Mouse (Mus musculus) lung, embryonic 14.5 days (tissue): ENCODE measurements around the gene Nudt19. TPM values are rescaled to one million over a fixed set of nuclear protein-coding genes. Genes with fewer than 3 reads are reported as not detected.

ENCODE experiments used
- ATAC-seq: fragments of 200-750 bp; cut with Nextera tagmentation; 2 replicates; pipeline ENCODE4 v1.8.0; 2017; ENCODE audit warnings: mild to moderate bottlenecking, moderate TSS enrichment, moderate library complexity; ENCODE audit not compliant: insufficient read depth
- DNase-seq: peaks from one replicate; pipeline ENCODE4 v3.0.0-alpha.2; 2015
- H3K27ac ChIP-seq: fragments of 300-500 bp; sonication (generic); 2 replicates; pipeline ENCODE4 v1.5.1; 2014; ENCODE audit warnings: low read depth, mild to moderate bottlenecking, moderate library complexity
- H3K27me3 ChIP-seq: fragments of 300-500 bp; sonication (generic); 2 replicates; pipeline ENCODE4 v1.6.1; 2014; ENCODE audit warnings: low read length, control low read depth; ENCODE audit not compliant: insufficient read depth
- H3K36me3 ChIP-seq: fragments of 300-500 bp; sonication (generic); 2 replicates; pipeline ENCODE4 v1.6.1; 2014; ENCODE audit warnings: control low read depth; ENCODE audit not compliant: insufficient read depth
- H3K4me1 ChIP-seq: fragments of 300-500 bp; sonication (generic); 2 replicates; pipeline ENCODE4 v1.6.1; 2014; ENCODE audit warnings: antibody characterized with exemption, control low read depth; ENCODE audit not compliant: insufficient read depth
- H3K4me2 ChIP-seq: fragments of 300-500 bp; sonication (generic); 2 replicates; pipeline ENCODE4 v1.6.1; 2014; ENCODE audit warnings: mild to moderate bottlenecking
- H3K4me3 ChIP-seq: fragments of 300-500 bp; sonication (generic); 2 replicates; pipeline ENCODE4 v1.5.1; 2014; ENCODE audit warnings: low read depth, low read length
- H3K9ac ChIP-seq: fragments of 300-500 bp; sonication (generic); 2 replicates; pipeline ENCODE4 v1.6.1; 2014
- H3K9me3 ChIP-seq: fragments of 300-500 bp; sonication (generic); 2 replicates; pipeline ENCODE4 v1.6.1; 2016; ENCODE audit warnings: low read depth, low read length, control low read depth
- CTCF ChIP-seq: IDR thresholded peaks from 2 replicates; pipeline ENCODE4 v1.5.1; 2016; ENCODE audit warnings: antibody characterized with exemption, low read depth
- whole genome bisulfite sequencing: fragments of 180-500 bp; shearing (Covaris S2); extraction: QIAGEN DNeasy Blood & Tissue Kit; methylation state at CpG from one replicate; pipeline ENCODE4 v1.1.7; 2014; 5-methylcytosine and 5-hydroxymethylcytosine counted together
- polyA plus RNA-seq: library from polyadenylated mRNA; unstranded; fragments of >200 nt; fragmentation: Nextera tagmentation; extraction: Ambion mirVana; gene quantifications from 2 replicates; pipeline ENCODE4 v1.2.1, GENCODE M21; 2014

Gene Nudt19
- polyA plus RNA-seq, 1 experiment from 2014 or later = 54.9 TPM

DNA sequence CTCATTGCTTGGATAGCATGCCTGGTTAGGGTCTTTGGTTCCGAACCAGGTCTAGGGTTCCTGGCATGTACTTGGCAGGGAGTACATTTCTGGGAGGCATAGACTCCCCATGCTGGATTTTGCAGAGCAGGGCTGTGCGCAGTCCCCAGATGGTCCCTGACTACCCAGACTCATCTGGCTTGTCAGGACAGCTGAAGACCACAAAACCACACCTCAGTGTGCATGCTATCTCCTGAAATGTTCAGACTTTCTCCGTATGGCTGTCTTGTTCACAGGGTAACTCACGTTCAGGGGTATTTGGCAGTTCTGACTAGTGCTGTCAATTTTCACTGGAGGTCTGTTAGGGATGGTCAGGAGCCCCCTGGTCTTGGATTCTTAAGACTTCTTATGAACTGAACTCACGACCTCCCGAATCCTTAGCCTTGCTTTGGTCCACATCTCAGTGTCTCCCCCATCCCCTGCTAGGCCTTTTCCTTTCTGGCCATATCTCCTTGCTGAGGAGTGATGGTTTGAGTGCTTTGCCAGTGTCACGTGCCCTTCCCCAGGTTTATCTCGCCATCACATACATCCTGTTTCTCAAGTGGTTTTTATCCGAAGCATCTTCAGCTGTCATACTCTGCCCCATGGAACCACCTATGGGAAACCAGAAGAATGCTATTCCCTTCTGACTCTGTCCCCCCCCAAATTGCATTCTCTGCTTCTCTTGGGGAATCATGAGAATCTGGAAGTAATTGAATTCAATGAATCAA, 32.8 kb upstream of the Nudt19 start:
- Histone ChIP-seq H3K9ac (no peak overlapping the region), H3K4me1 (peaks cover 9% of the 10 kb centered on the region), H3K36me3 (peaks cover 19% of the 10 kb centered on the region), H3K27me3 (peaks cover 14% of the 10 kb centered on the region), H3K27ac (no peak overlapping the region), H3K9me3 (no peaks in the 10 kb centered on the region), H3K4me3 (no peak overlapping the region), H3K4me2 (no peak overlapping the region)
- DNase-seq (no peak), ATAC-seq (no peak)
- 75% methylated on average over 9 of the region's 9 CpGs for WGBS
- TF ChIP-seq CTCF = no peak

- 54% methylated on average over 5 of the region's 5 CpGs for WGBS
- H3K4me1 ChIP-seq = peaks cover 9% of the 10 kb centered on the region
Observed at GRCm38 (mm10) chr7:35587728-35588127, 31.6 kb upstream of the Nudt19 start.

GRCm38 (mm10) chr7:35586906-35587445, 30.9 kb upstream of the Nudt19 start:
- ATAC-seq (no peak), DNase-seq (no peak)
- H3K9ac ChIP-seq = peak overlapping the region; percentile 74
- no peak for TF ChIP-seq CTCF
- H3K4me2 ChIP-seq = peak overlapping the region; percentile 100
- WGBS = 19% methylated on average over 15 of the region's 15 CpGs
- peaks cover 3% of the 10 kb centered on the region; the same call in 1 of the 2 replicates for H3K36me3 ChIP-seq
- peaks cover 9% of the 10 kb centered on the region for H3K4me1 ChIP-seq
- H3K27ac ChIP-seq = no peak overlapping the region
- peaks cover 22% of the 10 kb centered on the region for H3K27me3 ChIP-seq
- no peaks in the 10 kb centered on the region for H3K9me3 ChIP-seq
- peak overlapping the region; percentile 85 for H3K4me3 ChIP-seq

More at GRCm38 (mm10) chr7:35587728-35588127, 31.6 kb upstream of the Nudt19 start:
- H3K9me3 ChIP-seq = no peaks in the 10 kb centered on the region
- H3K27me3 ChIP-seq = peaks cover 22% of the 10 kb centered on the region
- ATAC-seq (no peak), DNase-seq (no peak)
- TF ChIP-seq CTCF = no peak
- no peak overlapping the region for H3K4me3 ChIP-seq
- peaks cover 10% of the 10 kb centered on the region for H3K36me3 ChIP-seq
- H3K27ac ChIP-seq = no peak overlapping the region
- peak overlapping the region; percentile 100; the same call in 1 of the 2 replicates for H3K4me2 ChIP-seq
- no peak overlapping the region for H3K9ac ChIP-seq

DNA sequence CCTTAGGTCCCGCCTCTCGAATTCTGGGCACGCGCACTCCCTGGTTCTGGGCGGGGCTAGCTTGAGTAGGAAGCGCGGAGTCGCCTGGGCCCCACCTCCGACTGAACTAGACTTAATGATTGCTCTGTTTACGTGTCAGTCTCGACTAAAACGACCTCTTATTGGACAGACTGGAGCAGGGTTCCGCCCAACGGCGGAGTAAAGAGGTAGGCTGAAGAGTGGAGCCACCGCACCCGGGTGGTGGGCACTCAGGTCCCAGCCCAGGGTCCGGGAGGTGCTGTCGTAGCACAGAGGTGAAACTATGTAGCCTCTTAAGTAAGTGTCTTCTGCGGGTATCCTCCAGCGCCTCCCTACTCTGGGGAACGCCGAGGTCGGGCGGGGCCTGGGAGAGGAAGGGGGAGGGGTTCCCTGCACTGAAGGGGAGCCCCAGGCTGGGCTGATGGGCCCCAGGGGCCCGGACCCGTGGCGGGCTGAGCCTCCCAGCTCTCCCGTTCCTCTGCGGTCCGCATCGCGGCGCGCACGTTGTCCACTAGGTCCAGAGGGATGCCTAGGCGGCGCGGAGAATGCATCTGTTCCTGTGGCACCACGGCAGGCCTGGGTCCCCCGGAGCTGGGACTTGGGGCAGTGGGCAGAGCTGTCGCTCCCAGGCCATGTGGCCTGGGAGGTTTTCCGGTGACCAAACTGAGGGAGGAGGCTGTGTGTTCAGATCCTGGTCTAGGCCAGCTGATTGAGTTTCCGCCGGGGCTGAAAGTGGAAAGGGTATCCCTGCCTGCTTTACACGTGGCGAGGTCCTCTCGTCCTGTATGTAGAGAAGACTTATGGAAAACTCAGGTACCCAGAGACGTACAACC, 30.2 kb upstream of the Nudt19 start, which contains the start of gene Ankrd27:
Gene Ankrd27, plus strand, starts transcription at position 190 of the 851 bp plus-strand sequence.
- Histone ChIP-seq H3K36me3 (no peaks in the 10 kb centered on the region), H3K9ac (peak within 1 kb of the TSS; percentile 74), H3K4me3 (peak within 1 kb of the TSS; percentile 85), H3K9me3 (no peaks in the 10 kb centered on the region), H3K4me1 (peaks cover 9% of the 10 kb centered on the region), H3K27me3 (peaks cover 22% of the 10 kb centered on the region), H3K4me2 (peak within 1 kb of the TSS; percentile 100), H3K27ac (peak within 1 kb of the TSS; percentile 67)
- under 1% methylated on average over 47 of the region's 49 CpGs for WGBS
- DNase-seq = peak; percentile 99
- ATAC-seq = peak; percentile 98
- no peak for TF ChIP-seq CTCF

DNA sequence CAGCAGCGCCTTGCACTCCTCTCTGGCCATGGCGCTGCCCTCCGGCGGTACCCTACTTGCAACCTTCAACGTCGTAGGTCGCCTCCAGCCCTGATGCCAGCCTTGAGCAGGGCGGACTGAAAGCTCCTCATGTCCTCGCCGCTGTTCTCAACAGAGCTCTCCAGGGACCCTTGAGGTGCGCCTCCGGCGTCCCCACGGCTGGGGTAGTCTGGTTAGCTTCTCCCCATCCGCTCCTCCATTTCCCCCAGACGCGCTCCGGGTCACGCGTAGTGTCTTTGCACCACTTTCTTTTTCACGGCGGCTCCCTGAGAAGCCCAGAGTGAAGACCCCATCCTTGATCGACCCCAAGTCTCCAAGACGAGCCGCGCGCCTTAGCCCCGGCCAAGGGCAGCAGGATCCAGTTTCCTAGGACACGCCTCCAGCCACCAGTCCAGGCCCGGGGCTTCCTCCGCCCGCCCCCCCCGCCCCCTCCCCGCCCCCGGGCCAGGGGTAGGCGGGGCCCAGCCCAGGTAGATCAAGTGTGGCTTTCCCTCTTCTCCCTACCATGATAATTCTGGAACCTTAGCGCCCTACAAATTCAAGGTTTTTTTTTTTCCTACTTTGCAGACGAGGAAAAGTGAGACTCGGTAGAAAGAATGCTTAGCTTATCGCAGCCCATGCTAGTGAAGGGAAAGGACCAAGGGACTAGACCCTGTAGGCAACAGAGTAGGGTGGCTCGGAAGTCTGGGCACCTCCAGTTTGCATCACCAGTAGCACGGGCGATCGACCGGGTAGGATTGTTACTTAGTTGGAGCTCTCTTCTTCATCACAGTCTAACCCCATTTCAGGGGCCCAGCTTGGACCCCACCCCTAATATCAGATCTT, 29.3 kb upstream of the Nudt19 start, which contains the start of gene Rgs9bp:
Gene Rgs9bp, minus strand, starts transcription at position 392 of the 864 bp plus-strand sequence.
- TF ChIP-seq CTCF = no peak
- Histone ChIP-seq H3K36me3 (no peaks in the 10 kb centered on the region), H3K4me3 (peak within 1 kb of the TSS; percentile 85), H3K9ac (peak within 1 kb of the TSS; percentile 74), H3K27ac (peak within 1 kb of the TSS; percentile 67), H3K9me3 (no peaks in the 10 kb centered on the region), H3K4me1 (peaks cover 9% of the 10 kb centered on the region), H3K27me3 (peaks cover 22% of the 10 kb centered on the region), H3K4me2 (peak within 1 kb of the TSS; percentile 100)
- ATAC-seq = peak; percentile 85
- peak; percentile 84 for DNase-seq
- under 1% methylated on average over 45 of the region's 45 CpGs for WGBS

DNA sequence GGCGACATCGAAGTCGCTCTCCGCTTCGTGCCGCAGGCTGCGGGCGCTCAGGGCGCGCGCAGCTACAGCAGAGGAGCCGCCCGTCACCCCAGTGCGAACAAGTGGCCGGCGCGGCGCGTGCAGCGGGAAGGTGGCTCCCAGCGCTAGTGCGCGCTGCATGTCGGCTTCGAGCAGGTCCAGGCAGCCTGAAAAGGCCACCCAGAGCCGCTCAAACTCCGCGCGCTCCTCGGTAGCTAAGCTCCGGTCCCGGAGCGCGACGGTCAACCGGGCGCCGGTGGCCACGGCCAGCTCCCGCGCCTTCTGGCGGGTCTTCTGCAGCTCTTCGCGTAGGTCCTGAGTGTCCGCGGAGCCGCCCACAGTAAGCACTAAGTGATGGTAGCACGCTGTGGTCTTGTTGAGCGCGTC, 28.7 kb upstream of the Nudt19 start:
- Histone ChIP-seq H3K27me3 (peaks cover 22% of the 10 kb centered on the region), H3K9me3 (no peaks in the 10 kb centered on the region), H3K9ac (peak overlapping the region; percentile 49), H3K36me3 (no peaks in the 10 kb centered on the region), H3K4me3 (peak overlapping the region; percentile 85), H3K4me2 (peak overlapping the region; percentile 100), H3K27ac (no peak overlapping the region), H3K4me1 (peaks cover 9% of the 10 kb centered on the region)
- under 1% methylated on average over 50 of the region's 50 CpGs for WGBS
- no peak for TF ChIP-seq CTCF
- DNase-seq (peak; percentile 61), ATAC-seq (no peak)
